Mouse (Mus musculus) stomach, embryonic 16.5 days (tissue): ENCODE results near the gene Dleu7. TPM values are rescaled to one million over a fixed set of nuclear protein-coding genes. Genes with fewer than 3 reads are reported as not detected.

Source experiments
- ATAC-seq: fragments of 200-750 bp; cut with Nextera tagmentation; 2 replicates; pipeline ENCODE4 v1.8.0; 2017; ENCODE audit warnings: moderate number of reproducible peaks, moderate TSS enrichment; ENCODE audit not compliant: insufficient read depth, low FRiP score
- H3K27ac ChIP-seq: fragments of 300-500 bp; sonication (generic); 2 replicates; pipeline ENCODE4 v1.5.1; 2014; ENCODE audit warnings: low read length
- H3K27me3 ChIP-seq: fragments of 300-500 bp; sonication (generic); 2 replicates; pipeline ENCODE4 v1.6.1; 2014; ENCODE audit warnings: low read length, control low read depth, mixed read lengths; ENCODE audit not compliant: control insufficient read depth, insufficient read depth
- H3K36me3 ChIP-seq: fragments of 300-500 bp; sonication (generic); 2 replicates; pipeline ENCODE4 v1.6.1; 2014; ENCODE audit warnings: low read length; ENCODE audit not compliant: control insufficient read depth, insufficient read depth
- H3K4me1 ChIP-seq: fragments of 300-500 bp; sonication (generic); 2 replicates; pipeline ENCODE4 v1.6.1; 2014; ENCODE audit warnings: low read length, control low read depth, mixed read lengths; ENCODE audit not compliant: control insufficient read depth, insufficient read depth
- H3K4me2 ChIP-seq: fragments of 300-500 bp; sonication (generic); 2 replicates; pipeline ENCODE4 v1.6.1; 2014; ENCODE audit warnings: low read depth, low read length, mixed read lengths
- H3K4me3 ChIP-seq: fragments of 300-500 bp; sonication (generic); replicated peaks from 2 replicates; pipeline ENCODE4 v1.5.1; 2014; ENCODE audit warnings: mild to moderate bottlenecking, low read length
- H3K9ac ChIP-seq: fragments of 300-500 bp; sonication (generic); 2 replicates; pipeline ENCODE4 v1.6.1; 2014; ENCODE audit warnings: low read length
- H3K9me3 ChIP-seq: fragments of 300-500 bp; sonication (generic); replicated peaks from 2 replicates; pipeline ENCODE4 v1.6.1; 2016; ENCODE audit warnings: low read length, control low read depth; ENCODE audit not compliant: control insufficient read depth
- WGBS: fragments of 180-500 bp; shearing (Covaris S2); extraction: QIAGEN DNeasy Blood & Tissue Kit; methylation state at CpG from one replicate; pipeline ENCODE4 v1.1.7; 2014; 5-methylcytosine and 5-hydroxymethylcytosine counted together
- polyA plus RNA-seq: library from polyadenylated mRNA; unstranded; fragments of >200 nt; fragmentation: Nextera tagmentation; extraction: Ambion mirVana; gene quantifications from 2 replicates; pipeline ENCODE4 v1.2.1, GENCODE M21; 2015

The Dleu7 gene
- polyA plus RNA-seq, 1 experiment from 2014 or later = 0.36 TPM

- no peak for ATAC-seq
- WGBS = 86% methylated on average over 1 of the region's 1 CpGs
- H3K36me3 ChIP-seq = no peaks in the 10 kb centered on the region
- no peak overlapping the region for H3K9ac ChIP-seq
- no peak overlapping the region for H3K27ac ChIP-seq
- H3K4me1 ChIP-seq = no peaks in the 10 kb centered on the region
- H3K27me3 ChIP-seq = no peaks in the 10 kb centered on the region
- no peak overlapping the region for H3K4me2 ChIP-seq
- H3K9me3 ChIP-seq = no peaks in the 10 kb centered on the region
- no peak overlapping the region for H3K4me3 ChIP-seq
Observed at GRCm38 (mm10) chr14:62298808-62299207, 6.0 kb upstream of the Dleu7 start.

DNA sequence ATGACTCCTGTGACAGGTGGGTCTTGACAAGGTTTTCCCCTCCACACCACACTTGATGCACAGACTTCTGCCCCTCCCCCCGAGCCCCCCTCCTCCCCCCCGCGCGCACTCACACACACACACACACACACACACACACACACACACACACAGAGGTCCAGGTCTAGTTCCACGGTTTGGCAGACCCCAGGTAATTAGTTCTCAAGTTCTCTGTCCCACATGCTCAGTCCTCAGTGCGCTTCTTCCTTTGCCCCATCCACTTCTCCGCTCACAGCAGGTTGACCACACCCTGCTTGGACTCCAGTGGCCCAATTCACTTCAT, 720 bp downstream of the Dleu7 start:
- H3K27me3 ChIP-seq = no peaks in the 10 kb centered on the region
- H3K36me3 ChIP-seq = no peaks in the 10 kb centered on the region
- ATAC-seq = 0 out of 2 replicates have a peak, but pooled peaks have one; percentile 5
- H3K27ac ChIP-seq = no peak overlapping the region
- 23% methylated on average over 7 of the region's 7 CpGs for WGBS
- H3K4me1 ChIP-seq = peaks cover 6% of the 10 kb centered on the region; the same call in 1 of the 2 replicates
- H3K4me3 ChIP-seq = peak overlapping the region; percentile 49
- peak overlapping the region; percentile 75; the same call in 1 of the 2 replicates for H3K9ac ChIP-seq
- peak overlapping the region; percentile 99 for H3K4me2 ChIP-seq
- H3K9me3 ChIP-seq = no peaks in the 10 kb centered on the region

- H3K9ac ChIP-seq = no peak overlapping the region
Observed at GRCm38 (mm10) chr14:62291406-62291987, 1.4 kb downstream of the Dleu7 start.

GRCm38 (mm10) chr14:62288731-62289130, 4.1 kb downstream of the Dleu7 start:
- H3K9ac ChIP-seq = no peak overlapping the region
- H3K27me3 ChIP-seq = no peaks in the 10 kb centered on the region
- peaks cover 6% of the 10 kb centered on the region; the same call in 1 of the 2 replicates for H3K4me1 ChIP-seq
- no peak overlapping the region for H3K4me2 ChIP-seq
- no peak overlapping the region for H3K27ac ChIP-seq
- no peaks in the 10 kb centered on the region for H3K36me3 ChIP-seq
- ATAC-seq = no peak
- 82% methylated on average over 3 of the region's 3 CpGs for WGBS
- H3K4me3 ChIP-seq = no peak overlapping the region
- no peaks in the 10 kb centered on the region for H3K9me3 ChIP-seq

More at GRCm38 (mm10) chr14:62291406-62291987, 1.4 kb downstream of the Dleu7 start:
- Histone ChIP-seq H3K36me3 (no peaks in the 10 kb centered on the region), H3K27ac (no peak overlapping the region), H3K4me3 (no peak overlapping the region), H3K4me2 (no peak overlapping the region), H3K27me3 (no peaks in the 10 kb centered on the region), H3K4me1 (peaks cover 6% of the 10 kb centered on the region; the same call in 1 of the 2 replicates), H3K9me3 (no peaks in the 10 kb centered on the region)
- no peak for ATAC-seq
- 75% methylated on average over 1 of the region's 1 CpGs for WGBS

GRCm38 (mm10) chr14:62282974-62283373, 9.9 kb downstream of the Dleu7 start:
- H3K9me3 ChIP-seq = no peaks in the 10 kb centered on the region
- ATAC-seq = no peak
- no peaks in the 10 kb centered on the region for H3K27me3 ChIP-seq
- WGBS = 69% methylated on average over 2 of the region's 2 CpGs
- H3K4me2 ChIP-seq = no peak overlapping the region
- H3K27ac ChIP-seq = no peak overlapping the region
- no peak overlapping the region for H3K4me3 ChIP-seq
- H3K36me3 ChIP-seq = no peaks in the 10 kb centered on the region
- H3K9ac ChIP-seq = no peak overlapping the region
- H3K4me1 ChIP-seq = no peaks in the 10 kb centered on the region; the same call in 1 of the 2 replicates

- no peaks in the 10 kb centered on the region for H3K27me3 ChIP-seq
- H3K9ac ChIP-seq = no peak overlapping the region
- WGBS = 87% methylated on average over 3 of the region's 3 CpGs
- no peaks in the 10 kb centered on the region for H3K9me3 ChIP-seq
- no peak overlapping the region for H3K27ac ChIP-seq
- no peak for ATAC-seq
- H3K4me3 ChIP-seq = no peak overlapping the region
- H3K4me1 ChIP-seq = no peaks in the 10 kb centered on the region
- no peak overlapping the region for H3K4me2 ChIP-seq
- H3K36me3 ChIP-seq = no peaks in the 10 kb centered on the region
Observed at GRCm38 (mm10) chr14:62273604-62274003, 19.2 kb downstream of the Dleu7 start.

- no peak for ATAC-seq
- no peaks in the 10 kb centered on the region for H3K27me3 ChIP-seq
- no peak overlapping the region for H3K9ac ChIP-seq
- H3K4me2 ChIP-seq = no peak overlapping the region
- no peaks in the 10 kb centered on the region for H3K36me3 ChIP-seq
- H3K4me1 ChIP-seq = no peaks in the 10 kb centered on the region
- no peaks in the 10 kb centered on the region for H3K9me3 ChIP-seq
- H3K27ac ChIP-seq = no peak overlapping the region; the same call in 1 of the 2 replicates
- H3K4me3 ChIP-seq = no peak overlapping the region
- 70% methylated on average over 12 of the region's 12 CpGs for WGBS
Observed at GRCm38 (mm10) chr14:62270698-62271396, 22.0 kb downstream of the Dleu7 start.

- 47% methylated on average over 10 of the region's 10 CpGs for WGBS
- no peaks in the 10 kb centered on the region for H3K36me3 ChIP-seq
- no peak overlapping the region for H3K4me3 ChIP-seq
- H3K27ac ChIP-seq = peak overlapping the region; percentile 35; the same call in 1 of the 2 replicates
- peak overlapping the region; percentile 13; the same call in 1 of the 2 replicates for H3K9ac ChIP-seq
- H3K4me2 ChIP-seq = no peak overlapping the region
- H3K4me1 ChIP-seq = no peaks in the 10 kb centered on the region; the same call in 1 of the 2 replicates
- H3K27me3 ChIP-seq = no peaks in the 10 kb centered on the region
- ATAC-seq = no peak
- no peaks in the 10 kb centered on the region for H3K9me3 ChIP-seq
Observed at GRCm38 (mm10) chr14:62258978-62259536, 33.8 kb downstream of the Dleu7 start.

GRCm38 (mm10) chr14:62258125-62258524, 34.7 kb downstream of the Dleu7 start:
- Histone ChIP-seq H3K4me1 (no peaks in the 10 kb centered on the region; the same call in 1 of the 2 replicates), H3K27me3 (no peaks in the 10 kb centered on the region), H3K4me2 (no peak overlapping the region), H3K9ac (no peak overlapping the region), H3K4me3 (no peak overlapping the region), H3K9me3 (no peaks in the 10 kb centered on the region), H3K36me3 (no peaks in the 10 kb centered on the region), H3K27ac (no peak overlapping the region)
- WGBS = 71% methylated on average over 6 of the region's 6 CpGs
- ATAC-seq = no peak
